Mouse (Mus musculus) cerebellum, postnatal 14 days (tissue): ENCODE measurements around the gene Trem1.
A peak's percentile ranks its signal among the peaks of the same experiment; 100 is the strongest.

Experiments
- DNase-seq, 2 experiments: peaks; one replicate each; pipeline ENCODE4 v3.0.0; 2021; ENCODE audit warnings: mixed read lengths in 2 of 2

The Trem1 gene

DNA sequence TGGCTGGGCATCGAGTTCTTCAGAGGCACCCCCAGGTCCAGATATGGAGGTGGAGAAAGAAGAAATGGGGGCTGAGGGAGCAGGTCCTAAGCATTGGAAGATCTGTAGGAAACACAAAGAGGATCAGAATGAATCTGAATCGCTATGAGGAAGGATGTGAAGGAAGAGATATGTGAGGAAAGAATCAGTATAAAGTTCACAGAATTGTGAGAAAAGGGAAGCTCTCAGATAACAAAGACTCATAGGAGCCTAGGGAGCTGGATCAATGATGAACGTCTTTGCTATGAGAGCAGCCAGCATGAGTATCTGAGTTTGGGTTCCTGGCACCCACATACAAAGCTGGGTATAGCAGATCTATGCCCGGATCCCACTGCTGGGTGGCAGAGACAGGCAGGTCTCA, 37.3 kb downstream of the Trem1 start:
- DNase-seq: no peak

DNA sequence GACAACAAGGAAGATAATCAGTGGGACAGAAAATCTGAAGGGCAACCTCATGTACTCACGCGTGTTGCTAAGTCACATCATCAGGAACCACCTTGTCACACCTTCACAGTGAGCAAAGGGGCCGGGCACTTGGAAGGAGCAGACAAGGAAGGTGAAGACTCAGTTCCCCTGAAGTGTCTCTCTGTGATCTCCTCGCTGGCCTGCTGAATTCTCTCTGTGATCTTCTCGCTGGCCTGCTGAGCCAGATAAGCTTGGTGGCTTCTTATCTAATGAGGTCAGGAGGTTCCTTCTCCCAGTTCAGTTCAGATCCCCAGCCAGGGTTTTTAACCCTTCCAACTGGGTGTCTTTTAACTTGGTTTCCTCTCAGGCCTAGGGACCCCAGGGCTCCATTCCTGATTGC, 39.6 kb downstream of the Trem1 start:
- DNase-seq: no peak

DNA sequence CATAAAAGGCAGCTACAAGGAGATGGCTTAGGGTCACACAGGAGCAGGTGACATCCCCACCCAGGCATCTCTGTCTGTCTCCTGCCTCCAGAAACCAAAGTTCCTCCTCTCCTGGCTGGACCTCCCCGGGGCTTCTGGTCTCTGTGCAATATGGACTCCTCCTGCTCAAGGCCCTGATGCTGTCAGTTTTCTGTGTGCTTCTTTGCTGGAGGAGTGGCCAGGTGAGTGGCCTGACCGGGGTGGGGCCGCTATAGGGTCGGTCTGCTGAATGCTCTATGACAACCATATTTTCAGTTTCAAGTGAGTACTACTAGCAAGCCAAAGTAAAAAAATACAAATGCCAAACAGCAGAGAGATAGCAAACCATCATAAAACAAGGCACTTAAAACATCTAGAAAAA, 40.0 kb downstream of the Trem1 start:
- DNase-seq: no peak

DNA sequence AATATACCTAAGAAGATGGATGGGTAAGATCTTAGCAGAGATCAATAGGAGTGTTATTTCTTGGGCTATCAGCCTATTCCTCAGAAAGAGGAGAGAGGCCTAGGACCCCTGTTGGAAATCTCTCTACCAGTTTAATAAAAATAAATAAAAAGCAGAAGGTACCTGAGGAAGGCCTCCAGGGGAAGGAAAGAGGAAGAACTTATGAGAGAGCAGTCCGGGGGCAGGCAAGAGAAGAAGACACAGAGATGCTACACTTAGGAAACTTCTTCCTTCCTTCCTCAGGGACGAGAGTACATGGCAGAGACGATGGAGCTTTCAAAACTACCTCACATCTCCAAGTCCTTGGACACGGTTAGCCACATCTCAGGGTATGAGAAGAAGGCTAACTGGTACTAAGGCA, 41.5 kb downstream of the Trem1 start:
- DNase-seq: no peak

DNA sequence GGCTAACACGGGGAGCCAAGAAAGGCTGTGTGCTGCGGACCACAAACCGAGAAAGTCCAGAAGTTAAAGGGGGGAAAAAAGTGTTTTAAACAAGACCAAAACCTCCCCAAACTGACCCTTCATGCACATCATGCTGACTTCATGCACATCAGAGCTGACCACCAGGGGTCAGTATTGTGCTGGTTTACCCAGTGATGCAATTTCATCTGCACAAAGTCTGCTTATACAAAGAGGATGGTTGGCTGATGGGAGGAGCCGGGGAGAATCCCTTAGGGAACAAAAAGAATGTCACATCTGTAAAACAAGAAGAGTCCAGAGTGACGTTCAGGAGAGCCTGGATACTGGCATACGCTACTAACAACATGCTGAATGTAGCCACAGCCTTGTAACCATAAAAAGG, 42.3 kb downstream of the Trem1 start:
- DNase-seq: peak; percentile 89 to 92

DNA sequence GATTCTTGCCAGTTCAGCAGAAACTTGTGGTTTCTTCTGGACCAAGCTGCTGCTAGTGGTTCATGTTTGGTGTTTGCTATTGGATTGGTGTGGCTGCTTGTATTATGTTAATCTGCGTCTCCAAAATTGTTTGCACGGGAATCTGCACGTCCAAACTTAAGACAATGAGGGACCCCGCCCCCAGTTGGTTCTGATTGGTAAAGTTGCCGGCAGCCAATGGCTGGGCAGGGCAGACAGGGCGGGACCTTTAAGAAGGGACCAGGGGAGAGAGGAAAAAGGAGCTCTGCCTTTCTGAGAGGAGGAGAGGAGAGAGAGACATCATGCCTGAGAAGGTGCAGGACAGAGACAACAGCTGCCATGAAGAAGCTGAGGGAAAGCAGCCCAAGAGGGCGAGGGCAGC, 43.2 kb downstream of the Trem1 start:
- DNase-seq: no peak

DNA sequence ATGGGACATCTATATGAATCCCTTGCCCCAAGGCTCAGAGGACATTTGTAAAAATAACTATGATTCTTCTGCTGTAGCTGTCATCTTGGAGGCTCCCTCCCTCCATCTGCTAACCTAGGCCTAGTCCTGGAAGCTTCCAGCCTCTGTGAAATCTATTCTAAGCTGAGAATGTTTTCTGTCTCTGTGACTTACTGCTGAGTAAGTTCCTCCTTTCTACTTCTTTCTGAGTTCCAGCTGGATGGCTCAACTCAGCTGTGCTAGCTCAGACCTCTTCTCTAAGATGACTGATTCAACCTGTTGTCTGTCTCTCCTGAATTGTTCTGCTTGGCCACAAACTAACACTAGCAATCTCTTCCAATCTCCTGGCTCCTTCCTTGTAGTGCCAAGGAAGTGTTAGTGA, 45.8 kb downstream of the Trem1 start:
- no peak for DNase-seq

DNA sequence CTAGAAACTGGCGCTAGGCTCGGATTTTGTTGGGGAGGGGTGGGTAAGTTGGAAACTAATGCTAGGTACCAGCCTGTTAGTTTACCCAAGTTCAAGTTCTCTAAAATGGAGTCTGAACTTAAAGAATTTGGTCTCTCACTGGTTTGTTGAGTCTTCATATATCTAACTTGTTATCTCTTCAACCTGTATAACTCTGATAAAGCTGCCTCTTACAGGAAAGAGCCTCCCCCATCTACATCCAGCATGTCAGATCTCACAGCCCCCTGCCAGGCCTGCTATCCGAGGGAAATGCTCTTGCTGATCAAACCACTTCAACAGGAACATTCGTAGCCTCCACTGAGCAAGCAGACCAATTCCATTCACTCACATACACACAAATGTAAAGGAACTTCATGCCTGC, 46.4 kb downstream of the Trem1 start:
- DNase-seq: no peak

DNA sequence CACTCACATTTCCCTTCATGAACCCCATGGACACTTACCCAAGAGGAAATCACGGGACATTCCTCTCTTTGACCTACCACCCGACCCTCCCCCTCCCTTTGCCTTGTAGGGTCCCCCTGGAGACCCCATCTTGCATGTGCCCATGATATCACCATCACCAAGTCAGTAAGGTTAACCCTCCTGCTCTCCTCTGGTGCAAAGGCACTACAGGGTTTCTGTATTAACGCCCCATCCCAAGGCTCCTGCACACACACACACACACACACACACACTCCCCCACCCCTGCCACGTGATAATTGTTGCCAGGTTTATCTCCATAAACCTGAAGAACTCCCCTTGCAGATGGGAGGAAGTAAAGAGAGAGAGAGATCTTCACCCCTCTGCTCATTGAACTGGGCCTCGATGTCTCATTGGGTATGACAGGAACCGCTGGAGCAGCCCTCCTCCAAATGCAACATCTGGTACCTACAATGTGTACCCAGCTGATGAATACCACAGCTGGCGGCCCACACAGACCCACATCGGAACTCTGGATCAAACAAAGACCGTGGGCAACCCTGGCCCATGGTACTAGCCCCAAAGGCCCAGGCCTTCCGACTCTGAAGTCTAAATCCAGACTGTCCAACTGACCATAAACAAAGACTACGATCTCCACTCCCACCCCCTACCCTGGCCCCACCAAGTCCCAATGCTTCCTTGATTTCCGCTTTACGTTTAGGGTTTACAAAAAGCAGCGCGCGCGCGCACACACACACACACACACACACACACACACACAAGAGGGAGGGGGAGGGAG, 48.6 kb downstream of the Trem1 start:
- DNase-seq: peak in 1 of 2 experiments; percentile 3

DNA sequence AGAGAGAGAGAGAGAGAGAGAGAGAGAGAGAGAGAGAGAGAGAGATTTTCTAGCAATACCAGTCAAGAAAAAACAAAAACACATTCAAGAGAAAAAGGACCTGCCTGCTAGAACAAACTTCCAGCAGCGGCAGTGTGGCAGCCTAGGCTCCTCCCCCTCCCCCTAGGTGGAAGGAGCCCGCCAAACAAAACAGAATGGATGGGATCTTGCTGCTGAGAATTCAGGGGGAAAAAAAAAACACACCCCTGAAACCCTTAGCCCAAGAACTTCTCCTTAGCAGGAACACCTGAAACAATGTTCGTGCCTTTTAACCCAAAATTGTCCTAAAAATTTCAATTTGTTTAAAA, 49.1 kb downstream of the Trem1 start:
- DNase-seq: peak; percentile 23 to 29

DNA sequence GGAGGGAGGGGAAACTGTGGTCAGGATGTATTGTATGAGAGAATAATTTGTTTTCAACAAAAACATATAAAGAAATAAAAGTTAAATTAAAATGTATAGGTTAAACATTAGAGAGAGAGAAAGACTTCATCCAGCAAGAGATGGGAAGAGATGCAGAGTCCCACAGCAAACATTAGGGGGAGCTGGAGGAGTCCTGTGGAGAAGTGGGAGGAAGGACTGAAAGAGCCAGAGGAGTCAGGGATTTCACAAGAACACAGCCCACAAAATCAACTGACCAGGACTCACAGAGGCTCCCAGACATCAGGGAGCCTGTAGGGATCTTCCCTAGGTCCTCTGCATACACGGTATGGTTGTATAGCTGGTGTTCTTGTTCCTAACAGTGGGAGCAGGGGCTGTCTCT, 54.2 kb downstream of the Trem1 start:
- DNase-seq: no peak

DNA sequence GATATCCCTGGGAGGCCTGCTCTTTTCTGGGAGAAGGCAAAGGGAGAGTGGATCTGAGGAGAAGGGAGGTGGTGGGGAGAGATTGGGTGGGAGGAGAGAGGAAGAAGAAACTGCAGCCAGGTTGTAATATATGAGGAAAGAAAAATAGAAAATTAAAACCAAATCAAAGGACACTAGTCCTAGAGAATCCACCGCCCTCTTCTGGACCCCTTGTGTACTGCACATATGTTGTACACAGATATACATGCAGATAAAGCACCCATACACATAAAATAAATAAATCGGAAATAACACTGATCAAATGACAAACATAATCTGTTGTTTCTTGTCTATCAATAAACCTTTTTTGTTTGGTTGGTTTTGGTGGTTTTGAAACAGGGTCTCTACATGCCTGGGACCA, 54.7 kb downstream of the Trem1 start:
- DNase-seq: peak in 1 of 2 experiments; percentile 31

DNA sequence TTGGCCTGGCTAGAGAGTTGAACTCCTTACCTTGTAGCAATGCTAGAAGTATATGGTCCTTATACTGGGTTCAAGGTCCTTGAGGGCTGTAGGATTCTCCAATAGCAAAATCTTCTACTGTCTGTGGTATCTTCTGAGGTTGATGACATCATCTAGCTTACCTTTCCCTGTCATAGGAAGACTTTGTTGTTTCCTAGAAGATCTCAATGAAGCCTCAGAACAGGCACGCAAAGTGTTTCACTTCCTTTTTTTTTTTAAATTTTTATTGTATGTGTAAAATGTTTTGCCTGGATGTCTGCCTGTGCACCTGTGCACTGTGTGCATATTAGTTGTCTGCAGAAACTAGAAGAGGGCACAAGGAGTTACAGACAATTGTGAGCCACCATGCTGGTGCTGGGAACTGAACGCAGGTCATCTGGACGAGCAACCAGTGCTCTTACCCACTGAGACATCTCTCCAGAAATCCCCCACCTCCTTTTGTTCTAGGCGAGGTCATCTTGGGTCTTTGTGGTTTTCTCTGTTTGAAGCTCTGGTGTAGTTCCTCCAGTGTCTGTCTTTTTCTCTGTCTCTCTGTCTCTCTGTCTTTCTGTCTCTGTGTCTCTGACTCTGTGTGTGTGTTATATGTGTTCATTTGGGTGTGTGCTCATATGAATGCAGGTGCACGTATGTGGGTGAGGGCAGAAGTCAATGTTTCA, 61.1 kb downstream of the Trem1 start:
- no peak for DNase-seq
